Mouse (Mus musculus): ENCODE data around the gene Agap3. TPM values are rescaled to one million over a fixed set of nuclear protein-coding genes. Genes with fewer than 3 reads are reported as not detected.
A peak's percentile ranks its signal among the peaks of the same experiment; 100 is the strongest.

Gene Agap3
- total and polyA plus RNA-seq, 3 experiments, result 116 to 203 (median 138) TPM

DNA sequence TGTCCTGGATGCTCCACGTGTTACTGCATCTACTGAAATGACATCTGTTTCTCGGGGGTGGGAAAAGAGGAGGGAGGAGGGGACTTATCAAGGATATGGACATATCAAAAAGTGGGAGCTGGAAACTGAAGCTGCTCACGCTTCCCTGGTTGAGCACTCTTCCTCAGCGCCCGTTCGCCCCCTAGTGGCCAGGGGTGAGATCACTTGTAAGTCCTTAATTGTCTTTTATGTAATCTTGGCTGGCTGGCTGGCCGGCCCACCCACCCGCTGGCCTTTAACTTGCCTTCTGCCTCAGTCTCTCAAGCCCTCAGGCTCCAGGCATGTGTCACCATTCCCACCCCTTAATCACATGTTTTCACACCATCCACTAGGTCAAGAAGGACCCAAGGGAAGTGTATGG is 34.1 kb downstream of the Agap3 start:
- DNase-seq (ENCODE audit: low read depth, low spot score), result peak; percentile 90
- peaks cover 0 to 22% of the 10 kb centered on the region in 2 experiments; a peak in 2 of 4 replicates for H3K36me3 ChIP-seq (ENCODE audit: control insufficient read depth in 1 of 2, insufficient read depth in 2 of 2, low read length in 2 of 2)

DNA sequence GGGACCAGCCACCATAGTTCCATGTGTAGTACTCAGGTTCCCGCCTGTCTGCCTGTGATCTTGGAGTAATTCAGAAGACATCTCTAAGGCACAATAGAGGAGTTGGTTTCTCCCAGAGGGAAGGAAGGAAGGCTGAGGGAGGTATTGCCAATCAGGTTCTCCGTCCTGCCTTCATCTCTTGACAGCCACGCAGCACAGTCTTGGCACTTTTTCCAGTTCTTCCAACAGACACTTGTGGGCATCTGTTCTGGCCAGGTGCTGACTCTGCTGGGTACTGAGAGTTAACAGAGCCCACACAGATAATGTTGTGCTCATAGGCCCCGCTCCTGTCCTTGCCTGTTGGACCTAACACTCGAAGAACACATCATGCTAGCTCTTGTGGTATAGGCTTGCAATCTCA is 34.8 kb downstream of the Agap3 start:
- Histone ChIP-seq H3K36me3 (ENCODE audit: control insufficient read depth in 1 of 2, insufficient read depth in 2 of 2, low read length in 2 of 2) (peaks cover 0 to 22% of the 10 kb centered on the region in 2 experiments; a peak in 2 of 4 replicates), H3K9ac (ENCODE audit: control insufficient read depth, low read depth, low read length, poor library complexity, severe bottlenecking) (no peak overlapping the region), H3K27me3 (ENCODE audit: control insufficient read depth in 1 of 2, insufficient read depth in 2 of 2, low read length in 2 of 2) (no peaks in the 10 kb centered on the region), H3K4me3 (ENCODE audit: control insufficient read depth in 1 of 2, insufficient read depth in 1 of 2, low read depth in 2 of 2, low read length in 2 of 2) (no peak overlapping the region), H3K27ac (ENCODE audit: control insufficient read depth, low read depth, low read length) (no peak overlapping the region), H3K9me3 (replicated peaks; ENCODE audit: insufficient read depth, low read length) (no peaks in the 10 kb centered on the region), H3K79me2 (ENCODE audit: control insufficient read depth, insufficient read depth, low read length, poor library complexity) (no peaks in the 10 kb centered on the region), H3K4me1 (ENCODE audit: control insufficient read depth in 1 of 2, insufficient read depth in 2 of 2, low read length in 2 of 2) (no peaks in the 10 kb centered on the region)
- DNase-seq (ENCODE audit: low read depth, low spot score), result no peak
- TF ChIP-seq MEF2A (IDR thresholded peaks at IDR 0.05; ENCODE audit: extremely low read depth, insufficient replicate concordance, low read depth, low read length, poor library complexity, severe bottlenecking) (no peak), KAT2A (conservative IDR thresholded peaks at IDR 0.05; ENCODE audit: low read depth, low read length) (no peak), SIN3A (IDR thresholded peaks at IDR 0.05; ENCODE audit: low read length) (no peak), ZMIZ1 (IDR thresholded peaks at IDR 0.05; ENCODE audit: low read depth, low read length) (no peak), CTCF (IDR thresholded peaks at IDR 0.05 in 2 of 3, conservative IDR thresholded peaks at IDR 0.05 in 1 of 3; ENCODE audit: control insufficient read depth in 1 of 3, insufficient read depth in 1 of 3, low read depth in 2 of 3, low read length in 3 of 3, poor library complexity in 1 of 3, severe bottlenecking in 1 of 3) (no peak), ETS1 (IDR thresholded peaks at IDR 0.05; ENCODE audit: low read depth, low read length) (no peak), POLR2A (IDR thresholded peaks at IDR 0.05; ENCODE audit: control insufficient read depth in 1 of 2, insufficient read depth in 1 of 2, low read depth in 1 of 2, low read length in 2 of 2, poor library complexity in 1 of 2) (no peak), USF1 (IDR thresholded peaks at IDR 0.05; ENCODE audit: low read depth, low read length) (no peak), BHLHE40 (IDR thresholded peaks at IDR 0.05; ENCODE audit: borderline replicate concordance, low read depth, low read length) (no peak), CHD1 (IDR thresholded peaks at IDR 0.05; ENCODE audit: low read depth, low read length) (no peak), RAD21 (IDR thresholded peaks at IDR 0.05; ENCODE audit: low read depth, low read length) (no peak), CHD2 (IDR thresholded peaks at IDR 0.05; ENCODE audit: low read length) (no peak), GATA1 (IDR thresholded peaks at IDR 0.05; ENCODE audit: low read depth, low read length) (no peak), ZKSCAN1 (IDR thresholded peaks at IDR 0.05; ENCODE audit: low read depth, low read length) (no peak), TAL1 (IDR thresholded peaks at IDR 0.05; ENCODE audit: low read length) (no peak), POLR2AphosphoS2 (IDR thresholded peaks at IDR 0.05; ENCODE audit: low read length) (no peak), MAFK (IDR thresholded peaks at IDR 0.05; ENCODE audit: borderline replicate concordance, low read depth, low read length) (no peak), NELFE (IDR thresholded peaks at IDR 0.05; ENCODE audit: low read depth, low read length) (no peak), ZC3H11A (IDR thresholded peaks at IDR 0.05; ENCODE audit: low read depth, low read length) (no peak)

More for the DNA sequence above, 34.1 kb downstream of the Agap3 start:
- H3K4me1 ChIP-seq (ENCODE audit: control insufficient read depth in 1 of 2, insufficient read depth in 2 of 2, low read length in 2 of 2), result no peaks in the 10 kb centered on the region
- no peaks in the 10 kb centered on the region for H3K27me3 ChIP-seq (ENCODE audit: control insufficient read depth in 1 of 2, insufficient read depth in 2 of 2, low read length in 2 of 2)
- H3K9me3 ChIP-seq (replicated peaks; ENCODE audit: insufficient read depth, low read length), result no peaks in the 10 kb centered on the region
- H3K9ac ChIP-seq (ENCODE audit: control insufficient read depth, low read depth, low read length, poor library complexity, severe bottlenecking), result no peak overlapping the region
- H3K79me2 ChIP-seq (ENCODE audit: control insufficient read depth, insufficient read depth, low read length, poor library complexity), result no peaks in the 10 kb centered on the region
- no peak overlapping the region for H3K4me3 ChIP-seq (ENCODE audit: control insufficient read depth in 1 of 2, insufficient read depth in 1 of 2, low read depth in 2 of 2, low read length in 2 of 2)
- H3K27ac ChIP-seq (ENCODE audit: control insufficient read depth, low read depth, low read length), result no peak overlapping the region
- TF ChIP-seq MXI1 (IDR thresholded peaks at IDR 0.05; ENCODE audit: low read depth, low read length) (no peak), POLR2AphosphoS5 (IDR thresholded peaks at IDR 0.05; ENCODE audit: borderline replicate concordance, low read depth, low read length) (no peak), TAL1 (IDR thresholded peaks at IDR 0.05; ENCODE audit: low read length) (no peak), NRF1 (IDR thresholded peaks at IDR 0.05; ENCODE audit: insufficient read depth, low read depth, low read length, poor library complexity, severe bottlenecking) (no peak), HCFC1 (IDR thresholded peaks at IDR 0.05; ENCODE audit: low read depth, low read length) (0 out of 2 replicates have a peak, but pooled peaks have one; percentile 3), TCF12 (IDR thresholded peaks at IDR 0.05; ENCODE audit: low read depth, low read length) (no peak), TBP (IDR thresholded peaks at IDR 0.05; ENCODE audit: low read depth, low read length) (no peak), MAZ (IDR thresholded peaks at IDR 0.05; ENCODE audit: low read depth, low read length) (no peak), BHLHE40 (IDR thresholded peaks at IDR 0.05; ENCODE audit: borderline replicate concordance, low read depth, low read length) (no peak), MEF2A (IDR thresholded peaks at IDR 0.05; ENCODE audit: extremely low read depth, insufficient replicate concordance, low read depth, low read length, poor library complexity, severe bottlenecking) (no peak), ZC3H11A (IDR thresholded peaks at IDR 0.05; ENCODE audit: low read depth, low read length) (peak; percentile 31; the same call in 1 of the 2 replicates), RAD21 (IDR thresholded peaks at IDR 0.05; ENCODE audit: low read depth, low read length) (peak; percentile 61), USF1 (IDR thresholded peaks at IDR 0.05; ENCODE audit: low read depth, low read length) (no peak), ELF1 (IDR thresholded peaks at IDR 0.05; ENCODE audit: low read depth, low read length) (0 out of 2 replicates have a peak, but pooled peaks have one; percentile 37), MYC (IDR thresholded peaks at IDR 0.05; ENCODE audit: low read depth, low read length) (no peak), SMC3 (IDR thresholded peaks at IDR 0.05; ENCODE audit: low read depth, low read length) (peak; percentile 60), CTCF (IDR thresholded peaks at IDR 0.05 in 2 of 3, conservative IDR thresholded peaks at IDR 0.05 in 1 of 3; ENCODE audit: control insufficient read depth in 1 of 3, insufficient read depth in 1 of 3, low read depth in 2 of 3, low read length in 3 of 3, poor library complexity in 1 of 3, severe bottlenecking in 1 of 3) (peak; percentile 85 to 94 (median 87))
